Mouse (Mus musculus) heart, adult 2 months (tissue): ENCODE data around the gene Lpcat1.

ENCODE experiments used
- CTCF ChIP-seq: fragments of 200-600 bp; IDR thresholded peaks from 2 replicates; pipeline ENCODE4 v1.8.1; 2022; ENCODE audit warnings: antibody characterized with exemption, mild to moderate bottlenecking, moderate library complexity
- EP300 ChIP-seq: fragments of 200-500 bp; IDR thresholded peaks from 2 replicates; pipeline ENCODE4 v1.6.1; 2011; ENCODE audit warnings: low read depth, low read length, control low read depth; ENCODE audit not compliant: insufficient read depth
- POLR2A ChIP-seq: fragments of 200-500 bp; IDR thresholded peaks from 2 replicates; pipeline ENCODE4 v1.6.1; 2011; ENCODE audit warnings: mild to moderate bottlenecking, low read depth, low read length, control low read depth; ENCODE audit not compliant: insufficient read depth

DNA sequence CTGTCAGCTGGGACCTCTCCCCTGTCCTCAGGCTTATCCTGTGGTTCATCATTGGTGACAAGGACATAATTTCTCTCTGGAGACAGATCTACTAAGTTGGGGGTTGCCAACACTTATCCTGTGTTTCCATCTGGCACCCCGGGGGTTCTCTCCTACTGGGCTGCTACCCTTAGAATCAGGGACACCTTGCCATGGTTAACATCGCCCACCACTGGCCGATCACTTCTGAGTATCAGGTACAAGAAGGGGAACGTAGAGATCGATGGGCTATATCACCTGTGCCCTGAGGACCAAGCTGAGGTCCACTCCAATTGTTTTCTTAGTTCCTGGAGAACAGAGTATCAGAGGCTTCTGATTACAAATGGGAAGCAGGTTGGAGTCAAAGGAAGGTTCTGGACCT lies 97.2 kb downstream of the Lpcat1 start:
- TF ChIP-seq CTCF (no peak), EP300 (no peak), POLR2A (no peak)
